Mouse (Mus musculus): ENCODE results near the gene Uxs1. TPM values are rescaled to one million over a fixed set of nuclear protein-coding genes. Genes with fewer than 3 reads are reported as not detected.
A peak's percentile ranks its signal among the peaks of the same experiment; 100 is the strongest.

The Uxs1 gene
- polyA plus RNA-seq (2021), result 100 TPM

DNA sequence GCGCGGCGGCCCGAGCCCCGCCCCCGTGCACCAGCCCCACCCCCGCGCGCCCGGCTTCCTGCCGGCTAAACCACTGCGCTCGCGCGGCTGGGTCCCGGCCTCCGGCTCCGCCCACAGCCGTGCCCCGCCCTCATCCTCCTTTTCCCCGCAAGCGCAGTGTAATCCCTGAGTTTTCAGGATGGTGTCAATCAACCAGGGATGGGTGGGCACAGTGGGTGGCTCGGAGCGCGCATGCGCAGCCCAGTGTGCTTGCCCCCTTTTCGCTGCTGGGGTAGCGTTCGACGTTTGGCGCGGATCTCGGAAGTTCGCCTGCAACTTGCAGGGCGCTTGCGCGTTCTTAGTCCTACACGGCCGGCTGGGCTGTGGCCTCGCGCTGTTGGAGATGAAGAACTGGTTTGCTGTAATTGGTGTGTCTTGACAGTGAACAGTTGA is at the start of gene Uxs1:
Gene Uxs1 (minus strand): TSS at position 38 of the 432 bp plus-strand sequence.
- CTCF ChIA-PET, result interaction anchor here (2.0 to 2.1 kb wide), 2 partner anchors 46 to 72 kb away, joined by 4 to 5 read pairs; no protein-coding TSS in a partner anchor

DNA sequence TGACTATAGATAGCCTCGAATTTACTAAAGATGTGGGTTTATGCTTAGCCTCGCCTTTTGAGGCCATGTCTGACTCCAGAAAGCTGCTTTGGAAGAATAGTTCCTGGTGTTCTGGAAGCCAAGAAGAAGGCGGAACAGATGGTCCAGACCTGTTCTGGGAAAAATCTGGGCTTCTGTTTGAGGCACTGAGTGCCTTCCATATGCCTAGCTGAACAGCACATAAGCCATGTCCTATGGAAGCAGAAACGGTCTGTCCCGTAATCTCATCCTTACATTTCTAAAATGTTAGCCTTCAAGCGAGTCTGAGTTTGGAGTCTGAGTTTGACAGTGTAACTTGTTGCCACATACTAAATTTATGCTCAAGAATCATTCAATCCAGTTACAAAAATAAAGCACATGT is 49.6 kb upstream of the Uxs1 start:
- no peak for DNase-seq (ENCODE audit: low read depth, low spot score)
- TF ChIP-seq CTCF (IDR thresholded peaks at IDR 0.05), result no peak
- in situ Hi-C loops (cut with MboI; ENCODE audit: low pct_unique_long_range_greater_than_20kb), result no loop called here
- no peaks in the 10 kb centered on the region for H3K27me3 ChIP-seq
- ChIA-PET POLR2A (interaction anchor here (0.7 kb wide), 1 partner anchor 1951 kb away, joined by 4 read pairs; no protein-coding TSS in a partner anchor), CTCF (interaction anchor here (1.2 kb wide), 1 partner anchor 50 kb away, joined by 4 read pairs; no protein-coding TSS in a partner anchor)
- ATAC-seq, result no peak

More for the DNA sequence above, at the start of gene Uxs1:
- no peaks in the 10 kb centered on the region for H3K27me3 ChIP-seq
- POLR2A ChIA-PET, result no interaction called here
- peak; percentile 95 for ATAC-seq
- in situ Hi-C loops (cut with MboI; ENCODE audit: low pct_unique_long_range_greater_than_20kb), result no loop called here
- no peak for TF ChIP-seq CTCF (IDR thresholded peaks at IDR 0.05)
- peak; percentile 83 for DNase-seq (ENCODE audit: low read depth, low spot score)

DNA sequence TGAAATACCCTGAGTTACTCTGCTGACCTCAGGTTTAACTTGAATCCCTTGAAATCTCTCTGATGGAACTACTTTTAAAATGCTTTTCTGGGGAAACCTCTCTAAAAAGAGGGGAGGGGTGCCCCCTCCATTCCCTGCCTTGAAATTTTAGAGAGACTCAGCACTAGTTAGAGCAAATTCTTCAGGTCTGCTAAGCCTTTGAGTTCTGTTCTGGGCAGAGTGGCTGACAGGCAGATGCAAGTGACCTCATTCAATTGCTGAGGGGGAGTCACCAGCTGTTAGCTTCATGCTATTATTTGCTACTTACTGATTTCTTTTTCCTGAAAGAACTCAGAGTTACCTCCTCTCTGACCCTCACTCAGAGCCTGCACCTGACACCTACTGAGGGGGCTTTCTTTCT is 43.5 kb upstream of the Uxs1 start:
- in situ Hi-C loops (cut with MboI; ENCODE audit: low pct_unique_long_range_greater_than_20kb), result no loop called here
- CTCF ChIA-PET, result interaction anchor here (1.1 to 1.6 kb wide), 2 partner anchors 16 to 111 kb away, joined by 3 to 4 read pairs; no protein-coding TSS in a partner anchor

DNA sequence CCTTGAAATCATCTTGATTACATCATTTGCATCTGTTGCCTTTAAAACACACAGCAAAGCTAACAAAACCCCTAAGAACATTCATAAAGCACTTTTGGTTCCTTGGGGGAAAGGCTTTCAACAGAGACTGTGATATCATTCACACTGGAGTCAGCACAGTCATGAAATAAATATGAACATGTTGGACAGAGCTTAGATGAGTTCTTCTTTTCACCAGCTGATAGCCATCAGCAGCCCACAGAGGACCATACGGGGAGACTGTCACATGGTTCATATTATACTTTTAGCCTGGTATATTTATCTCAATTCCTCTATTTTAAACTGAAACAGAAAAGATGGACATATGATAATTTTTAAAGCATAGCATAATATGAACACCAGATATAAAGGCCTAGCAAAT is 40.9 kb upstream of the Uxs1 start:
- ATAC-seq, result no peak
- ChIA-PET CTCF (interaction anchor here (1.1 kb wide), 1 partner anchor 31 kb away, joined by 3 read pairs; no protein-coding TSS in a partner anchor), POLR2A (no interaction called here)
- DNase-seq (ENCODE audit: low read depth, low spot score), result no peak
- in situ Hi-C loops (cut with MboI; ENCODE audit: low pct_unique_long_range_greater_than_20kb), result no loop called here
- H3K27me3 ChIP-seq, result no peaks in the 10 kb centered on the region
- TF ChIP-seq CTCF (IDR thresholded peaks at IDR 0.05), result no peak

More for the DNA sequence above, 43.5 kb upstream of the Uxs1 start:
- no peaks in the 10 kb centered on the region for H3K27me3 ChIP-seq
- no peak for DNase-seq (ENCODE audit: low read depth, low spot score)
- TF ChIP-seq CTCF (IDR thresholded peaks at IDR 0.05), result no peak
- POLR2A ChIA-PET, result no interaction called here
- ATAC-seq, result no peak

DNA sequence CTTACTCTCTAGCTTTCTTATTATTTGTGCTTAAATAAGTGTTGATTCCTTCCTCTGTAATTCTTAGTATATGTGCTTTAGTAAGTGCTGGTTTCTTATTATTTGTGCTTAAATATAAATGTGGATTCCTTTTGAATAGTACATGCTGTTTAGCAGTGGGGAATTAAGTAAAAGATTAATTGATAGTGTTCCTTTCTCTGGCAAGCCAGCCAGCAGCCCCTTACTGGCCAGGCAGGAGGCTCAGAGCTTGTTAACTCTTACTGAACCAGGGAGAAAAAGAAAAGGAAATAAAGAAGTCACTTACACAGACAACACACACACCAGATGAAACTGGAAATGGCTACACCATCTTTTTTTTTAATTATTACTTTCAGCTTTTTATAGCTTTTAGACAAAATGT is 37.2 kb upstream of the Uxs1 start:
- DNase-seq (ENCODE audit: low read depth, low spot score) (no peak), ATAC-seq (no peak)
- POLR2A ChIA-PET, result no interaction called here
- no peak for TF ChIP-seq CTCF (IDR thresholded peaks at IDR 0.05)
- in situ Hi-C loops (cut with MboI; ENCODE audit: low pct_unique_long_range_greater_than_20kb), result no loop called here
- no peaks in the 10 kb centered on the region for H3K27me3 ChIP-seq
- CTCF ChIA-PET, result interaction anchor here (1.1 to 1.3 kb wide), 2 partner anchors 10 to 68 kb away, joined by 3 read pairs; no protein-coding TSS in a partner anchor

DNA sequence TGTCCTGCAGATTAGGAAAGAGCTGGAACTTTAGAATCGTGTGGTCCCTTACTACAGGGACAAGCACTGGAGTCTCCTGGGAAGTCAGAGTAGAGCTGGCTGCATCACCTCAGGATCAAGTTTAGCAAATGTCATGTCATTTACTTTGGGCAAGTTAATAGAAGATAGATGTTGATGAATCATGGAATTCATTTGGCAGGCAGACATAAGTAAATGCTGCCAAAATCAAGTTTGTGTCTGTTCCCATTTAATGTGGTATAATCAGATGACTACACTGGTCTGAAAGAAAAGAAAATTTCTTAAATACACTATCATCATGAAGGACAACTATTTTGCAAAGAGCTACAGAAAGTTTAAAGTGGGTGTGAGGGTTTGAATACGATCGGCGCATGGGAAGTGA is 35.0 kb upstream of the Uxs1 start:
- ATAC-seq, result no peak
- peak; percentile 46 for DNase-seq (ENCODE audit: low read depth, low spot score)
- H3K27me3 ChIP-seq, result no peaks in the 10 kb centered on the region
- in situ Hi-C loops (cut with MboI; ENCODE audit: low pct_unique_long_range_greater_than_20kb), result no loop called here
- TF ChIP-seq CTCF (IDR thresholded peaks at IDR 0.05), result no peak
- ChIA-PET POLR2A (no interaction called here), CTCF (no interaction called here)

DNA sequence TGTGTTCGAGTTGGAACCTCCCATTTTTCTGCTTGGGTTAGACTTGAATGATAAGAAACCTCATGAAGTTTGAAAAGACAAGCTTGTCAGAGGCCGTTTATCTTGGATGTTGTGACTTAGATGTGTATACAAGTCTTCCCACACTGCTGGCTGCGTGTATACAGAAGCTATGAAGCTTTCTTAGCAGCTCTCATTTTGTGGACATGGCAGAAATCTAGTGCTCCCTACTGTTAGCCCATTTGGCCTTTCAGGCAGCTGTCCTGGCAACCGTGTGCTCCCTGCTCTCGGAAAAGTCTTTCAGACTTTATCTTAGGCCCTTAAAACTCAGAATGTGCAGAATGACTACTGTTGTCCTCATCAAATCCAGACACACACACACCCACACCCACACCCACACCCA is 31.4 kb upstream of the Uxs1 start:
- DNase-seq (ENCODE audit: low read depth, low spot score) (no peak), ATAC-seq (no peak)
- no peak for TF ChIP-seq CTCF (IDR thresholded peaks at IDR 0.05)
- ChIA-PET POLR2A (interaction anchor here (0.9 kb wide), 1 partner anchor 29 kb away, joined by 3 read pairs; no protein-coding TSS in a partner anchor), CTCF (interaction anchor here (1.4 to 2.0 kb wide), 2 partner anchors 13 to 21 kb away, joined by 5 read pairs; no protein-coding TSS in a partner anchor)
- H3K27me3 ChIP-seq, result no peaks in the 10 kb centered on the region
- in situ Hi-C loops (cut with MboI; ENCODE audit: low pct_unique_long_range_greater_than_20kb), result no loop called here

DNA sequence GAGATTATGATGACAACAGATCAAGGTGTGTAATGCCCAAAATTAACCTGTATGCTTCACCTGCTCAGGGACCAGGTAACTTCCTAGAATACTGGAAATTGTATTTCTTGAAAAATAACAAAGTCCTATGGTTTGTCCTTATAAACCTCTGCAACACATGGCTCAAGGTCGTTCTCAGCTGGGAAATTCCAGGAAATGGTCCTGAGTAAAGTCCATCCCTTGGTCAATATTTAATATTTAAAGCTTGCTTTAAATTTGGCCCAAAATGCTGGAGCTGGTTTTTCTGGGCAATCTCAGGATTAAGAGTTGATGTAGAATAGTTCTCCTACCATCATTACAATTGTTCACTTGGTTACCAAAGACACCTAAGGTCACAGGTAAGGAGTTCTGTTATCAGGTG is 30.1 kb upstream of the Uxs1 start:
- POLR2A ChIA-PET, result interaction anchor here (0.6 kb wide), 1 partner anchor 788 kb away, joined by 3 read pairs; no protein-coding TSS in a partner anchor
- no peak for ATAC-seq
- no peaks in the 10 kb centered on the region for H3K27me3 ChIP-seq
- no peak for DNase-seq (ENCODE audit: low read depth, low spot score)
- no peak for TF ChIP-seq CTCF (IDR thresholded peaks at IDR 0.05)
- CTCF ChIA-PET, result interaction anchor here (1.1 to 2.0 kb wide), 2 partner anchors 11 to 19 kb away, joined by 4 to 5 read pairs; no protein-coding TSS in a partner anchor
- in situ Hi-C loops (cut with MboI; ENCODE audit: low pct_unique_long_range_greater_than_20kb), result no loop called here

DNA sequence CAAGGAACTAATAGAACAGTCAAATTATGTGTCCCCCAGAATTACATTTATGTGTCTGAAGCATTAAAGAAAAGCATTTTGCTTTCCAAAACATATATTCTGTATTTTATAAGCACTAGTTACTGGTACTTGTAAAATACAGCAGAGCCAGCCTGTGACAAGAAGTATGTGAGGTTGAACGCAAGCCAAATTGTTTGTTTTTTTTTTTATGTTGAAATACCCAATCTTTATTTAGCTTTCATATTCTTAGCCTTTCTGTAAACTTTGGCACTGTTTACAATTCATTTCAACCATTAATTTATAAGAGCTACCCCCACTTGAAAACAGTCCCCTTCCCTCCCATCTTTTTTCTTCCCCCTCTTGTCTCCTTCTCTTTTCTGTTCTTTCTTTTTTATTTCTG is 28.0 kb upstream of the Uxs1 start:
- TF ChIP-seq CTCF (IDR thresholded peaks at IDR 0.05), result no peak
- ChIA-PET CTCF (interaction anchor here (1.2 kb wide), 1 partner anchor 9 kb away, joined by 3 read pairs; no protein-coding TSS in a partner anchor), POLR2A (no interaction called here)
- DNase-seq (ENCODE audit: low read depth, low spot score), result no peak
- in situ Hi-C loops (cut with MboI; ENCODE audit: low pct_unique_long_range_greater_than_20kb), result no loop called here
- H3K27me3 ChIP-seq, result no peaks in the 10 kb centered on the region
- ATAC-seq, result no peak

DNA sequence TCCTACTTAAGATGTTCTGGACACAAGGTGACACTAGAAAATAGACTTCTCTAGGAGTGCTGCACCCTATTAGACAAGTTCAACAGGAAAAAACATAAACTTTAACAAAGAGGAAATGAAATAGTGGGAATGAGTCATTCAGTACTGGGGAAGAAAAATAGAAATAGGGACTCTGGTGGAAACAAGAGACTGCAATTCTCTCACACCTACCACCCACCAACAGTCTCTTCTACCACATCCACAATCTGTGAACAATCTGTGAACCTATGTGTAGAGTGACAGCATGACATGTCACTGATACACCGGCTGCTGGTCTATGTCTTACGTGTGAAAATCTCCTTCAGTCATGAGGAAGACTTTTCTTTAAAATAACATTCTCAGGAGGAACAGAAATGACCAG is 15.8 kb upstream of the Uxs1 start:
- DNase-seq (ENCODE audit: low read depth, low spot score) (no peak), ATAC-seq (no peak)
- no peaks in the 10 kb centered on the region for H3K27me3 ChIP-seq
- POLR2A ChIA-PET, result no interaction called here
- CTCF ChIA-PET, result no interaction called here
- in situ Hi-C loops (cut with MboI; ENCODE audit: low pct_unique_long_range_greater_than_20kb), result no loop called here
- no peak for TF ChIP-seq CTCF (IDR thresholded peaks at IDR 0.05)

DNA sequence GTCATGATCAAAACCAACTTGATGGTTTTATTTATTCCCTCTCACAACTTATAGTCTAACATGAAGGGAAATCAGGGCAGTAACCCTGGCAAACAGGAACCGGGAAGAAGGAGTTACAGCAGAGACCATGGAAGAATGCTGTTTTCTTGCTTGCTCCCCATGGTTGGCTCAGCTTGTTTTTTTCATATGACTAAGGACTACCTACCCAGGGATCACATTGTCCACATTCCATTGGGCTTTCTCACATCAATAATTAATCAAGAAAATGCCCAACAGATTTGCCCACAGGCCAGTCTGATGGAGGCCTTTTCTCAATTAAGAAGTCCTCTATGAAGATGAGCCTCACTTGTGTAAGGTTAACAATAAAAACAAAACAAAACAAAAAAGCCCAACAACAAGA is 9.6 kb upstream of the Uxs1 start:
- no peak for TF ChIP-seq CTCF (IDR thresholded peaks at IDR 0.05)
- ChIA-PET CTCF (no interaction called here), POLR2A (no interaction called here)
- DNase-seq (ENCODE audit: low read depth, low spot score), result no peak
- in situ Hi-C loops (cut with MboI; ENCODE audit: low pct_unique_long_range_greater_than_20kb), result no loop called here
- no peak for ATAC-seq
- H3K27me3 ChIP-seq, result no peaks in the 10 kb centered on the region

DNA sequence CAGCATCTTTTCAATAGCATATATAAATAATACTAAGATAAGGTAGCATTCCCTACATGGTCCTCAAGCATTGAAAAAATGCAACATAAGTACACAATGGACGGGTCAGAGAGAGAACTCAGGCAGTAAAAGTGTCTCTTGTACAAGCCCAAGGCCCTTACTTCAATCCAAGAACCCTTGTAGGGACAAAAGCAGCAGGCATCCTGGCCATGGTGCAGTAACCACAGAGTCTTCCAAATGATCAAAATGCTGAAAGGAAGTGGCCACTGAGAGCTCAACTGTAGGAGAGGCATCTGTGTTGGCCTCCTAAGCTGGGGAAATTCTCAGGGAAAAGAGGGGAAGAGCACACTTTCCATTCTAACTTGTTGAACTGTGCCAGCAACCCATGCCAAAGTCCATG is 2.5 kb upstream of the Uxs1 start:
- POLR2A ChIA-PET, result interaction anchor here (1.0 kb wide), 1 partner anchor 29 kb away, joined by 3 read pairs; no protein-coding TSS in a partner anchor
- H3K27me3 ChIP-seq, result no peaks in the 10 kb centered on the region
- in situ Hi-C loops (cut with MboI; ENCODE audit: low pct_unique_long_range_greater_than_20kb), result no loop called here
- no peak for DNase-seq (ENCODE audit: low read depth, low spot score)
- TF ChIP-seq CTCF (IDR thresholded peaks at IDR 0.05), result no peak
- no peak for ATAC-seq
- CTCF ChIA-PET, result no interaction called here
